ENCODE assay signal across 8 mouse cellular contexts in the genomic region with DNA sequence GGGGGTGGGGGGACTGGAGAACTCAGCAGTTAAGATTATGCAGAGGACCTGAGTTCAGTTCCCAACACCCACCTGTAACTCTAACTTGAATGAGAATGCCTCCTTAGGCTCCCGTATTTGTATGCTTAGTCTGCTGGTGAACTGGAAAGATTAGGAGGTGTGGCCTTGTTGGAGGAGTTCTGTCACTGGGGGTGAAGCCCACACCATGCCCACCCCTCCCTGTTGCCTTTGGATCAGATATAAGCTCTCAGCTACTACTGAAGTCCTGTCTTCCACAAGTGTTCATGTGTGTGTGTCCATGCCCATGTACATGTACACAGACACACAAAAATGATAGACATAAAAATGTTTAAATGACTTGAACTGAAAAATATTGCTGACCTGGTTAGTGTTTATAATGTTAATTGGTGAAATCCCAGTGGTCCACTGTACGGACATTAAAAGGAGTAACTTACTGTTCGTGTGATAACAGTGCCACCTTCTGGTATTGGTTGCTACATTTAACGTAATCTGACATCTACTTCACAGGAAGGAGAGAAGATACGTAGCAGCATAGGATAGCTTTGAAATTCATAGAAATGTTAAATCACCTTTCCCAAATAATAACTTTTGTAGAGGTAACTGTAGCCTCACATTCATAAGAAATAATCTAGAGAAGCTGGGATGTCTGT. TPM values are rescaled to one million over a fixed set of nuclear protein-coding genes. Genes with fewer than 3 reads are reported as not detected.
DNase-seq lines count a peak whose midpoint lies in the region; TF ChIP-seq lines count a peak whose summit lies in the region.
"Had no signal": no experiment of that assay in that cellular context is flagged by ENCODE, and none has a peak within 500 bp of the region (broad histone marks: within the 10 kb centered on the region; RNA-seq: fewer than 3 reads in every experiment).

No protein-coding gene starts in this region.

- dilution Hi-C loops in CH12.LX (cut with MboI; ENCODE audit: extremely low pct_ligation_motif_present, extremely low pct_unique_long_range_greater_than_20kb, low sequenced_read_pairs): no loop called here

- H3K4me1 ChIP-seq in kidney, adult 2 months (ENCODE audit: control insufficient read depth, insufficient read depth, low read length): no peaks in the 10 kb centered on the region
- H3K4me1 ChIP-seq in CH12.LX (ENCODE audit: control insufficient read depth in 1 of 2, insufficient read depth in 2 of 2): no peaks in the 10 kb centered on the region
- no peaks in the 10 kb centered on the region for H3K4me1 ChIP-seq in embryonic fibroblast, embryonic 13.5 days (ENCODE audit: control insufficient read depth, insufficient read depth, low read length)
- H3K4me1 ChIP-seq: limb, embryonic 12.5 days had no signal

- no peak overlapping the region for H3K9ac ChIP-seq in CH12.LX (ENCODE audit: insufficient read depth, low read depth)
- H3K9ac ChIP-seq: limb, embryonic 12.5 days had no signal

- no peak for TF ChIP-seq POLR2A in kidney, adult 2 months (IDR thresholded peaks at IDR 0.05; ENCODE audit: low read depth, low read length)
- TF ChIP-seq POLR2A in CH12.LX (IDR thresholded peaks at IDR 0.05; ENCODE audit: low read depth, low read length): no peak
- no peak for TF ChIP-seq POLR2A in embryonic fibroblast, embryonic 13.5 days (IDR thresholded peaks at IDR 0.05; ENCODE audit: low read depth, low read length)

- peak; percentile 94 for TF ChIP-seq RAD21 in CH12.LX (IDR thresholded peaks at IDR 0.05; ENCODE audit: low read depth, low read length)

- H3K79me2 ChIP-seq in CH12.LX (replicated peaks; ENCODE audit: control insufficient read depth, extremely low read depth, insufficient read depth, poor library complexity, severe bottlenecking): no peaks in the 10 kb centered on the region

- peaks cover 3% of the 10 kb centered on the region for H3K9me3 ChIP-seq in CH12.LX (replicated peaks; ENCODE audit: low read length)
- H3K9me3 ChIP-seq: limb, embryonic 12.5 days had no signal

- peaks cover 3% of the 10 kb centered on the region; the same call in 1 of the 2 replicates for H3K36me3 ChIP-seq in kidney, adult 2 months (ENCODE audit: control insufficient read depth, insufficient read depth, low read length)
- peaks cover 0 to 4% of the 10 kb centered on the region in 2 experiments for H3K36me3 ChIP-seq in CH12.LX (replicated peaks in 1 of 2; ENCODE audit: control insufficient read depth in 1 of 2, insufficient read depth in 1 of 2, low read length in 1 of 2)

- no peak overlapping the region for H3K4me3 ChIP-seq in kidney, adult 2 months (ENCODE audit: insufficient read depth, low read depth, low read length)
- H3K4me3 ChIP-seq in CH12.LX (replicated peaks in 1 of 3; ENCODE audit: low read depth in 2 of 3, low read length in 2 of 3, poor library complexity in 1 of 3): no peak overlapping the region
- no peak overlapping the region for H3K4me3 ChIP-seq in embryonic fibroblast, embryonic 13.5 days (ENCODE audit: insufficient read depth, low read length)
- H3K4me3 ChIP-seq: limb, embryonic 12.5 days had no signal

- no peak overlapping the region for H3K27ac ChIP-seq in kidney, adult 2 months (ENCODE audit: insufficient read depth, low read depth, low read length)
- no peak overlapping the region for H3K27ac ChIP-seq in CH12.LX (ENCODE audit: insufficient read depth, low read depth)
- H3K27ac ChIP-seq in embryonic fibroblast, embryonic 13.5 days (ENCODE audit: insufficient read depth, low read length): no peak overlapping the region
- H3K27ac ChIP-seq: limb, embryonic 12.5 days had no signal

- H3K4me2 ChIP-seq in CH12.LX (ENCODE audit: insufficient read depth, low read depth, poor library complexity, severe bottlenecking): no peak overlapping the region
- H3K4me2 ChIP-seq: limb, embryonic 12.5 days had no signal

- WGBS in kidney, adult 2 months: 32% methylated on average over 5 of the region's 5 CpGs

- in situ Hi-C loops in CH12.LX (cut with MboI; ENCODE audit: low pct_ligation_motif_present, low pct_unique_long_range_greater_than_20kb, low sequenced_read_pairs): loop anchor here (5.0 kb wide), 1 partner anchor 143 kb away; the partner anchor contains the start of gene Btbd16

- no peak for TF ChIP-seq EP300 in CH12.LX (IDR thresholded peaks at IDR 0.05; ENCODE audit: low read length)

- H3K27me3 ChIP-seq in kidney, adult 2 months (replicated peaks; ENCODE audit: control insufficient read depth, insufficient read depth, low read length): no peaks in the 10 kb centered on the region
- H3K27me3 ChIP-seq in CH12.LX (replicated peaks): peaks cover 44% of the 10 kb centered on the region
- H3K27me3 ChIP-seq: limb, embryonic 12.5 days had no signal

- DNase-seq in kidney, adult 2 months: peak; percentile 70
- DNase-seq in kidney, adult 11 months: no peak
- peak; percentile 65 for DNase-seq in A20 (ENCODE audit: low read depth, low spot score)
- DNase-seq in CH12.LX (ENCODE audit: extremely low read depth): peak; percentile 29
- peak; percentile 82 for DNase-seq in retina, postnatal 1 day
- no peak for DNase-seq in gastrocnemius, postnatal 10 days

- peak; percentile 39 for TF ChIP-seq CTCF in kidney, adult 2 months (conservative IDR thresholded peaks at IDR 0.05; ENCODE audit: insufficient read depth, insufficient read length, low read depth, low read length)
- peak; percentile 17 to 95; a peak in 2 of 4 replicates for TF ChIP-seq CTCF in CH12.LX (conservative IDR thresholded peaks at IDR 0.05 in 1 of 2, IDR thresholded peaks at IDR 0.05 in 1 of 2; ENCODE audit: low read depth in 2 of 2, low read length in 2 of 2)
- TF ChIP-seq CTCF in embryonic fibroblast, embryonic 13.5 days (IDR thresholded peaks at IDR 0.05; ENCODE audit: borderline replicate concordance, insufficient read depth, low read length): peak; percentile 21; the same call in 1 of the 2 replicates

TF ChIP-seq in CH12.LX, 34 proteins besides CTCF, POLR2A, EP300 and RAD21:
- TF ChIP-seq ELF1 (IDR thresholded peaks at IDR 0.05; ENCODE audit: low read depth, low read length): no peak
- TF ChIP-seq SMC3 (IDR thresholded peaks at IDR 0.05; ENCODE audit: low read depth, low read length): peak; percentile 93
- TF ChIP-seq NELFE (IDR thresholded peaks at IDR 0.05; ENCODE audit: low read depth, low read length): no peak
- peak; percentile 36; the same call in 1 of the 2 replicates for TF ChIP-seq IRF4 (IDR thresholded peaks at IDR 0.05; ENCODE audit: low read depth, low read length)
- TF ChIP-seq MYC (IDR thresholded peaks at IDR 0.05; ENCODE audit: low read depth, low read length): no peak
- TF ChIP-seq JUN (IDR thresholded peaks at IDR 0.05; ENCODE audit: insufficient read depth, low read depth, low read length): no peak
- peak; percentile 79 for TF ChIP-seq ZC3H11A (IDR thresholded peaks at IDR 0.05; ENCODE audit: low read depth, low read length)
- no peak for TF ChIP-seq USF1 (IDR thresholded peaks at IDR 0.05; ENCODE audit: low read depth, low read length)

RNA-seq across cellular contexts. Expression of gene Htra1, which starts 21.1 kb away (rescaled TPM):
- 97.0 and 98.2 TPM in 2 replicates for polyA plus RNA-seq in kidney, adult 2 months (2012; rRNA removed)
- total RNA-seq in CH12.LX (2012; rRNA removed) (not detected in 2 replicates), CH12.LX (2014; rRNA removed) (not detected in 2 replicates)
- not detected in 2 replicates for polyA plus RNA-seq in CH12.LX (2012; ENCODE audit: insufficient read length, low read depth)
- 195 and 242 TPM in 2 replicates for polyA plus RNA-seq in embryonic fibroblast, embryonic 13.5 days (2011; ENCODE audit: insufficient read length, low read depth, missing spikeins)
- total RNA-seq in gastrocnemius, postnatal 10 days (2021): 100 to 1,000 TPM in 1 of 2 experiments, 10 to 100 TPM in 1; 93.5 to 103 TPM

RNA-seq across cellular contexts. Expression of gene Plekha1, which starts 49.3 kb away (rescaled TPM):
- polyA plus RNA-seq in kidney, adult 2 months (2012; rRNA removed): 58.5 and 63.3 TPM in 2 replicates
- total RNA-seq in CH12.LX (2012; rRNA removed): 4.0 and 8.3 TPM in 2 replicates
- total RNA-seq in CH12.LX (2014; rRNA removed): 0.23 and 0.26 TPM in 2 replicates
- polyA plus RNA-seq in CH12.LX (2012; ENCODE audit: insufficient read length, low read depth): 0.25 and 0.36 TPM in 2 replicates
- 56.4 and 60.8 TPM in 2 replicates for polyA plus RNA-seq in embryonic fibroblast, embryonic 13.5 days (2011; ENCODE audit: insufficient read length, low read depth, missing spikeins)
- 10 to 100 TPM; 30.9 to 32.5 TPM for total RNA-seq in gastrocnemius, postnatal 10 days (2021)

Comparison
In these comparisons a context has a peak if more than half of its experiments do, and no peak if none do; other contexts are left out.
1. DNase-seq: peak in kidney, adult 2 months (single experiment), A20 (single experiment), CH12.LX (single experiment) and retina, postnatal 1 day (single experiment); none in kidney, adult 11 months (single experiment) and gastrocnemius, postnatal 10 days (single experiment).
2. RNA of gene Htra1, which starts 21.1 kb away (polyA plus RNA-seq): 195 to 242 TPM in embryonic fibroblast, embryonic 13.5 days and 97.0 to 98.2 TPM in kidney, adult 2 months; not detected in CH12.LX; every median in the first group is over 10 times any median in the second.
3. RNA of gene Plekha1, which starts 49.3 kb away (polyA plus RNA-seq): 58.5 to 63.3 TPM in kidney, adult 2 months and 56.4 to 60.8 TPM in embryonic fibroblast, embryonic 13.5 days; 0.25 to 0.36 TPM in CH12.LX; every median in the first group is over 10 times any median in the second.
4. Peak in every context shown above with its lines, with median percentiles within 50 percentile points of each other: CTCF ChIP-seq.